Mouse (Mus musculus): ENCODE data around the gene Gtpbp4. TPM values are rescaled to one million over a fixed set of nuclear protein-coding genes. Genes with fewer than 3 reads are reported as not detected.
"Not testable (repeated sequence)": the region's sequence is repeated elsewhere in the genome, so short reads cannot be mapped to it uniquely, and the experiment has no call there.

Gene Gtpbp4
- total RNA-seq, 1 experiment from 2014 or later, result 56.0 TPM

DNA sequence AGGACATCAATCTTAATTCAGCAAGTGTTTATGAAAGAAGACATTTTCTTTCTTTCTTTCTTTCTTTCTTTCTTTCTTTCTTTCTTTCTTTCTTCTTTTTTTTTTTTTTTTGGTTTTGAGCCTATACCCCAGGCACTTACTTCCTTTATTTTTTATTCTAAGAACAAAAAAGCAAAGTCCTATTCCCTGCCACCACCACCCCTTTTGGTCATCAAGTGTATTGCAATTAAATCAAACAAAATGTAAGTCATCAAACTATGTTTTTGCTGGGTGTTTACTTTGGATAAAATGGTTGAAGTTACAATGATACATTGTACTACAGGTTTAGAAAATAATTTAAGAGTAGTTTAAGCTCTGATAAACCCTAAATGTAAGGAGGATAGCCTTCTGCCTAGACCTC, 23.5 kb downstream of the Gtpbp4 start:
- no peak for DNase-seq

DNA sequence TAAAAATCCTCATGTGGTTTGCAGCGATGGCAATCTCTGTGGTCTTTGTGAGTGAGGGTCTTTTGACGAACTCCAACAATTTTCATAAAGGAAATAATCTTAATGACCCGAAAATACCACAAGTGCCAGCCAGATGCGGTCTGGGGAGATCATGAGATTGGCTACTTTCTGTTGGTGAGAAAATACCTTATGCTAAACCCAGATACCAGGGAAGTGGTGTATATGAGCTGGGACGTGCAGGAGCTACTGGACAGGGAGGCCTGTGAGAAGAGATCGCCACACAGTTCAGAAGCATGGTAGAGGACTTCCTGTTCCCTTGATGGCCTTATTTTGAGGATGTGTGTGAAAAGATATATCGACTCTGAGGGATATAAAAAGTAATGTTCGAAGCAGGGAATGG, 28.1 kb downstream of the Gtpbp4 start:
- DNase-seq, result no peak

DNA sequence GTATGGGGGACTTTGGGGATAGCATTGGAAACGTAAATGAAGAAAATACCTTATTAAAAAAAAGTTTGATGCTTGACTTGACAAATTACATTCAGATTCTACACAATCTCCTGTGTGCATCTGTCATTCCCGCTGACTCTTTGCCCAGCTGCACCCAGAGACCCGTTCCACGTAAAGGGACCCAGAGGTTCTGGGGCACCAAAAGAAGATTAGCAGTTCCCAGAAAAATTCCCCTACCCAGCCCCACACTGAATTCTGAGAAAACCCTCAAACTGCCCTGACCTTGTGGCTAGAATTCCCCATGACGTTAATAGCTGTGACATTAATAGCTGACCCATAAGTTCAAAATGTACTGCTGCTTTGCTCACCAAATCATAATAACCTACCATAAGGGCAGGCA, 30.7 kb downstream of the Gtpbp4 start:
- DNase-seq, result no peak

DNA sequence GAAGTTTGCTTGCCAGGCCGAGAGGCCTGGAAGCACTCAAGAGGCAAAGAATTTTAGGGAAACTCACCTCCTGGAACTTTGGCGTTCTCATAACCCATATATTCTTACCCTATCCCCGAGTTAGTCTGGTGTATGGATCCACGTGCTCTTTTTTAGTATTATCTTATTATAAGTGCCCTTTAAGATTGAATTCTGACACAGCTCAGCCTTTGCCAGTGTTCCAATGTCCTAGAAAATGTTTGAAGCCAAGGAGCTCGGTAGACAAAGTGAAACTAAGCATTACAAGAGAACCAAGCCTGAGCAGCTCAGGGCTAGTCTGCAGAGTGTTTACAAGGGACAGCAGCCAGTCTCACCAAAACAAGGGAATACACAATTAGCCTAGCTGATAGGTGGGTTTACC, 33.6 kb downstream of the Gtpbp4 start:
- not testable (repeated sequence) for DNase-seq

DNA sequence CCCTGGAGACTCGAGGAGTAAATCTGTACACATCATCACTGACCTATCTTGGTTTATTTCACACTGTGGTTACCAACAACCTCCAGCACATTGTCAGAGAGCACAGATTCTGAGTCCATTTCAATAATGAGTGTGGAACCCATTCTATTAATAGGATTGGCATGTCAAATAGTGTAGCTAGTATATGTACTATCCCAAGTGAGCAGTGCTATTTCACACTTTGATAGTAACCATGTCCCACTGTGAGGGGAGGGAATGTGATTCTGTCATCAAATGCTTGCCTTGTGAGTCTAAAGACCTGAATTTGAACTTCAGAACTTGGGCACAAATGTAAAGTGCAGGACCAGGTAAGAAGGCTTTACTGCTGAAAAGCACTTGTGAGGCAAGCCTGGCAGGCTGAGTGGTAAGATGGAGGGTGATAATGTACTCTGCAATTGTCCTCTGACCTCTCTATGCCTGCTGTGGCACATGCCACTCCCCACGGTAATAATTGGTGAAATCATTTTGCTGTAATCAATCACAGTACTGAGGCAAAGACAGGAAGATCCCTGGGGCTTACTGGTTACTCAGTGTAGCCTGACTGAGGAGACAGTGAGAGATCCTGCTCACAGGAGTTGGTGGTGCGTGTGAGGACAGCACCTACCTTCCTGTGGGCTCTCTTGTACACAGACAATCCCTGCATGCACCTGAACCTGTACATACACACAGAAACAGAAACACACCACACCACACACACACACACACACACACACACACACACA, 34.6 kb downstream of the Gtpbp4 start:
- DNase-seq, result not testable (repeated sequence)

DNA sequence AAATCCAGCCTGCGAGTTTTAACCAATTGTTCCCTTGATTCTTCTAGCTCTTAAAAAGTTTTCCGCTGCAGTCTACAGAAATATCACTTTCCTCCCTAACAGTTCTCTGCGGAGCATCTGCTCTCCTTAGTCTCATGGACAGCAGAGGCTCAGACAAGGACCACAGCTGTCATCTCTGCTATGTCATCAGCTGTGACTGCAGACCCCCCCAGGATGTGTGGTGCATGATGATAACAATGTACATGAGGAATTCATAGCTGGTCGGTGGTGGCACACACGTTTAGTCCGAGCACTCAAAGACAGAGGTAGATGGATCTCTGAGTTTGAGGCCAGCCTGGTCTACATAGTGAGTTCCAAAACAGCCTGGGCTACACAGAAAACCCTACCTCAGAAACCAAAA, 36.3 kb downstream of the Gtpbp4 start:
- not testable (repeated sequence) for DNase-seq

DNA sequence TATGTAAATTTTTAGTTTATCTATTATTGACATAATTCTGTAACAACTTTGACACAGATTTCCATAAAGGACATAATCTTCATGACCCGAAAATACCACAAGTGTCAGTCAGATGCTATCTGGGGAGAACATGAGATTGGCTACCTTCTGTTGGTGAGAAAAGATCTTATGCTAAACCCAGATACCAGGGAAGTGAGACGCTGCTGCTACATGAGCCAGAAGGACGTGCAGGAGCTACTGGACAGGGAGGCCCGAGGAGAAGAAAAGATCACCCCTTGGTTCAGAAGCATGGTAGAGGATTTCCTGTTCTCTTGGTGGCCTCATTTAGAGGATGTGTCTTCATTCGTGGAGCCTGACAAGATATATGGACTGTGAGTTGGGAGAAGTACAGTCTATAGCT, 36.8 kb downstream of the Gtpbp4 start:
- not testable (repeated sequence) for DNase-seq

DNA sequence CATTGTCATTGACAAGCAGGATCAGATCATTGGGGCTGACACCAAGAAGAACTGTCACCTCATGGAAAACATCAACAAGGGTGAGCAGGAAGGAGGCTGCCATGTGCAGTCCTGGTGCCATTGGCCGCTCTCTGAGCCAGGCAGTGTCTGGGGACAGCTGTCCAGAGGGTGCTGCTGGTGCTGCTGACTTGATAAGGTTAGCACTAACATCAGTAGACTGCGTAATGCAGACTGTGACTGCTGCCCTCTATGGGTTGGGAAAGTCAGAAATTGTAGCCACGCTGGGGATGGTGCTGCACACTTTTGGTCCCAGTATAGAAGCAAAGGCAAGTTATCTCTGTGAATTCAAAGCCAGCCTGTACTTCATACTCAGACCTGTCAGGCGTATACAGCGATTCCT, 39.0 kb downstream of the Gtpbp4 start:
- DNase-seq, result not testable (repeated sequence)

DNA sequence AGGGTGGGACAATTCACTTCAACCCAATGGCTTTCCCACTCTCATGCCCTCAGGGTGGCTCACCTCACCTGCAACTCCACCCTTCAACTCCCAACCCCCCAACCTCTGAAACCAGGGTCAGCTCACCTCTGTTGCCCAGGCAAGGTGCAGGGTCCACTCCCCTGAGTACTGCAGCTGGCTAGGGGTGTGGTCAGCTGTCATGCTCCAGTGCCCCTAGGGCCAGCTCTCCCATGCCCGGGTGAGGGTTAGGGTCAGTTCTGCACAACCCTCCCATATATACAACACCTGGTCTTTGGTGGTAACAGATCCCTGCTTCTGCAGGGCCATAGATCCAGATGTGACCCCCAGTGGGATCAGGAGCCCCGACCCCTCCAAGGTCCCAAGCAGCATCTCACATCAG, 40.8 kb downstream of the Gtpbp4 start:
- DNase-seq, result not testable (repeated sequence)

DNA sequence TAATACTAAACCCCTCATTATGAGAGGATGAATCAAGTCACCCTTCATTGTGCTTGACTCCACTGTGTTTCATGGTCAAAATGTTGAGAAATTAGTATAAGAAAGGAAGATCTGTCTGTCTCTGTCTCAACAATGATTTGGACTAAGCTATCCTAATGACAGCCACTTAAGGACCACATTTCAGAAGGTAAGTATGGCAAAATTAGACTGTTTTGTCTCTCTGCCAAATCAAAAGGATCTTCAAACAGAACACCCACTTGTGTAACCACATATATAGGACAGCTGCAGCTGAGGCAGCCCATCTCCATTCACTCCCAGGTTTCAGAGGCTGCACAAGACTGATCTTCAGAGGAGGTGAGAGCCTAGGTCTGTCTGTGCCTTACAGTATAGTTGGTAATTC, 43.3 kb downstream of the Gtpbp4 start, which contains the start of gene Idi2:
Gene Idi2, plus strand, starts transcription at position 301 of the 400 bp plus-strand sequence.
- not testable (repeated sequence) for DNase-seq

DNA sequence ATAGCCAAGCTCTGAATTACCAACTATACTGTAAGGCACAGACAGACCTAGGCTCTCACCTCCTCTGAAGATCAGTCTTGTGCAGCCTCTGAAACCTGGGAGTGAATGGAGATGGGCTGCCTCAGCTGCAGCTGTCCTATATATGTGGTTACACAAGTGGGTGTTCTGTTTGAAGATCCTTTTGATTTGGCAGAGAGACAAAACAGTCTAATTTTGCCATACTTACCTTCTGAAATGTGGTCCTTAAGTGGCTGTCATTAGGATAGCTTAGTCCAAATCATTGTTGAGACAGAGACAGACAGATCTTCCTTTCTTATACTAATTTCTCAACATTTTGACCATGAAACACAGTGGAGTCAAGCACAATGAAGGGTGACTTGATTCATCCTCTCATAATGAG, 47.8 kb downstream of the Gtpbp4 start, which contains the start of gene Gm9745:
Gene Gm9745, minus strand, starts transcription at position 101 of the 400 bp plus-strand sequence.
- DNase-seq, result not testable (repeated sequence)

DNA sequence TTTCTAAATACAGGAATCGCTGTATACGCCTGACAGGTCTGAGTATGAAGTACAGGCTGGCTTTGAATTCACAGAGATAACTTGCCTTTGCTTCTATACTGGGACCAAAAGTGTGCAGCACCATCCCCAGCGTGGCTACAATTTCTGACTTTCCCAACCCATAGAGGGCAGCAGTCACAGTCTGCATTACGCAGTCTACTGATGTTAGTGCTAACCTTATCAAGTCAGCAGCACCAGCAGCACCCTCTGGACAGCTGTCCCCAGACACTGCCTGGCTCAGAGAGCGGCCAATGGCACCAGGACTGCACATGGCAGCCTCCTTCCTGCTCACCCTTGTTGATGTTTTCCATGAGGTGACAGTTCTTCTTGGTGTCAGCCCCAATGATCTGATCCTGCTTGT, 52.1 kb downstream of the Gtpbp4 start:
- DNase-seq, result not testable (repeated sequence)

DNA sequence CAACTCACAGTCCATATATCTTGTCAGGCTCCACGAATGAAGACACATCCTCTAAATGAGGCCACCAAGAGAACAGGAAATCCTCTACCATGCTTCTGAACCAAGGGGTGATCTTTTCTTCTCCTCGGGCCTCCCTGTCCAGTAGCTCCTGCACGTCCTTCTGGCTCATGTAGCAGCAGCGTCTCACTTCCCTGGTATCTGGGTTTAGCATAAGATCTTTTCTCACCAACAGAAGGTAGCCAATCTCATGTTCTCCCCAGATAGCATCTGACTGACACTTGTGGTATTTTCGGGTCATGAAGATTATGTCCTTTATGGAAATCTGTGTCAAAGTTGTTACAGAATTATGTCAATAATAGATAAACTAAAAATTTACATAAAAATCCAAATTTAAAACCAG, 54.2 kb downstream of the Gtpbp4 start:
- DNase-seq, result not testable (repeated sequence)

DNA sequence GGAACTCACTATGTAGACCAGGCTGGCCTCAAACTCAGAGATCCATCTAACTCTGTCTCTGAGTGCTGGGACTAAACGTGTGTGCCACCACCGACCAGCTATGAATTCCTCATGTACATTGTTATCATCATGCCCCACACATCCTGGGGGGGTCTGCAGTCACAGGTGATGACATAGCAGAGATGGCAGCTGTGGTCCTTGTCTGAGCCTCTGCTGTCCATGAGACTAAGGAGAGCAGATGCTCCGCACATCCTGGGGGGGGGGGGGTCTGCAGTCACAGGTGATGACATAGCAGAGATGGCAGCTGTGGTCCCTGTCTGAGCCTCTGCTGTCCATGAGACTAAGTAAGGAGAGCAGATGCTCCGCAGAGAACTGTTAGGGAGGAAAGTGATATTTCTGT, 54.8 kb downstream of the Gtpbp4 start:
- DNase-seq, result not testable (repeated sequence)

DNA sequence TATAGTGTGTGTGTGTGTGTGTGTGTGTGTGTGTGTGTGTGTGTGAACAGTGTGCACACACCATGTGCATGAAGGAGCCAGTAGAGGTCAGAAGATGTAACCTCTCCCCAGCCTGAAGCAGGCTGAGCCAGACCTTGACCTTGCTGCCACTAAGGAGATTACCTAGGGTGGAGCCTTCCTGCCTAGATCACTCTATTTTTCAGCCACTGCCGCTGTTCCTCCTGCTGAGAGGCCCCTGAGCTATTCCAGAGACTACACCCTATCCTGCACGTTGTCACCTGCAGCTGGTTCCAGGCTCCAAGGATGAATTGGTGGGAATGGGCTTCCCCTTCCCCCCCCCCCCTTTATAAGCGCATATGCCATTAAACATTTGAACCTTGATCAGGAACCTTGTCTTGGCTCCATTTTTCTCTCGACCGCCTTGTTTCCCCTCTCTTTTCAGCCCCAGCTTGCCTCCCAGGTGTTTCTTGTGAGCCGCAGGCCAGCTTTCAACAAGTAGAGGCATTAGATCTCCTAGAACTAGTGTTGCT, 58.2 kb downstream of the Gtpbp4 start:
- DNase-seq, result not testable (repeated sequence)

DNA sequence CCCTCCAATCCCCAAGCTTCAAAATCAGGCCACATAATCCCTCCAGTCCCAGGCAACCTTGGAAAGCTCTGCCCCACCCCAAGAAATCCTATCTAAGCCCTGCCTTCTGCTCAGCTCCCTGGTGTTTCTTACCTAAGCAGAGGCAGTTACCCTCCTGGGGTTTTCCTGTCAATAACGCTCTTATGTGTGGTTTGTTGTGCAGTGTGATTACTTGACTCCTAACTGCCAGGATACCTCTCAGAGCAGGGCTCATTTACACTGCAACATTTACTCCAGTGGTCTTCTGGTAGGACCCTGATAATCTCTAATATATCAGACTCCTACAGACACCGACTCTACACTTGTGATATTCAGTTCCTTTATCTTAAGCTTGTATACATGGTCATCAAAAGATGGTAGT, 62.4 kb downstream of the Gtpbp4 start:
- no peak for DNase-seq

Small RNA genes within 50 kb of the gene (microRNA-seq; reads per million reads assigned to microRNA genes)
- 0 reads per million in 2 experiments for gene Gm22750

Other genes starting within 250 kb of the Gtpbp4 start
- gene Wdr37, start 124.2 kb downstream of the Gtpbp4 start, total RNA-seq (2021), result 43.0 and 51.0 TPM in 2 replicates
- 258 and 343 TPM in 2 replicates for gene Idi1, start 110.6 kb downstream of the Gtpbp4 start, total RNA-seq (2021)
- gene Gm9745, start 47.9 kb downstream of the Gtpbp4 start, total RNA-seq (2021), result not detected in 2 replicates
- gene Idi2, start 43.2 kb downstream of the Gtpbp4 start, total RNA-seq (2021), result not detected in 2 replicates
- gene Larp4b, start 97.8 kb upstream of the Gtpbp4 start, total RNA-seq (2021), result 66.6 and 75.1 TPM in 2 replicates